Mouse (Mus musculus) thymus, adult 2 months (tissue): Measurements from ENCODE around the gene Lbhd2. TPM values are rescaled to one million over a fixed set of nuclear protein-coding genes. Genes with fewer than 3 reads are reported as not detected.

Experiments used
- DNase-seq: peaks from one replicate; pipeline ENCODE4 v3.0.0; 2021
- H3K27ac ChIP-seq: fragments of 200-500 bp; 2 replicates; pipeline ENCODE4 v1.5.1; 2012; ENCODE audit warnings: low read length, control low read depth; ENCODE audit not compliant: control insufficient read depth, insufficient read depth
- H3K27me3 ChIP-seq: fragments of 200-500 bp; 2 replicates; pipeline ENCODE4 v1.6.1; 2012; ENCODE audit warnings: mild to moderate bottlenecking, low read length, moderate library complexity, mixed read lengths; ENCODE audit not compliant: control insufficient read depth, insufficient read depth
- H3K36me3 ChIP-seq: fragments of 200-500 bp; 2 replicates; pipeline ENCODE4 v1.6.1; 2012; ENCODE audit warnings: mild to moderate bottlenecking, low read length, moderate library complexity; ENCODE audit not compliant: control insufficient read depth, insufficient read depth
- H3K4me1 ChIP-seq: fragments of 200-500 bp; replicated peaks from 2 replicates; pipeline ENCODE4 v1.6.1; 2012; ENCODE audit warnings: low read length; ENCODE audit not compliant: control insufficient read depth, insufficient read depth
- H3K4me3 ChIP-seq: fragments of 200-500 bp; 2 replicates; pipeline ENCODE4 v1.5.1; 2012; ENCODE audit warnings: mild to moderate bottlenecking, low read length, control low read depth, moderate library complexity; ENCODE audit not compliant: control insufficient read depth, insufficient read depth
- CTCF ChIP-seq: fragments of 200-500 bp; IDR thresholded peaks from 2 replicates; pipeline ENCODE4 v1.5.1; 2012; ENCODE audit warnings: mild to moderate bottlenecking, control low read depth, low read length, moderate library complexity, borderline replicate concordance; ENCODE audit not compliant: control insufficient read depth, poor library complexity, insufficient read depth; ENCODE audit errors: extremely low read depth
- POLR2A ChIP-seq: fragments of 200-500 bp; IDR thresholded peaks from 2 replicates; pipeline ENCODE4 v1.6.1; 2012; ENCODE audit warnings: mild to moderate bottlenecking, low read length, control low read depth, moderate library complexity; ENCODE audit not compliant: control insufficient read depth, poor library complexity, insufficient read depth; ENCODE audit errors: extremely low read depth
- WGBS: fragments of 180-500 bp; shearing (Covaris S2); methylation state at CpG from one replicate; pipeline ENCODE4 v1.1.7; 2018; 5-methylcytosine and 5-hydroxymethylcytosine counted together
- polyA plus RNA-seq: library from polyadenylated mRNA; depleted of rRNA; stranded (reverse); fragments of >200 nt; gene quantifications from 2 replicates; pipeline ENCODE4 v1.2.3, GENCODE M21; 2012

Gene Lbhd2
- polyA plus RNA-seq, 1 experiment: 1.9 TPM

- Histone ChIP-seq H3K36me3 (no peaks in the 10 kb centered on the region), H3K4me1 (no peaks in the 10 kb centered on the region), H3K27ac (no peak overlapping the region), H3K4me3 (0 out of 2 replicates have a peak overlapping the region, but pooled peaks have one; percentile 9), H3K27me3 (peaks cover 3% of the 10 kb centered on the region; the same call in 1 of the 2 replicates)
- 56% methylated on average over 15 of the region's 15 CpGs for whole genome bisulfite sequencing
- DNase-seq: no peak
- no peak for TF ChIP-seq CTCF
- no peak for TF ChIP-seq POLR2A
Observed at GRCm38 (mm10) chr12:111443011-111443870, 36.6 kb downstream of the Lbhd2 start.

GRCm38 (mm10) chr12:111443921-111444831 lies 37.6 kb downstream of the Lbhd2 start:
- Histone ChIP-seq H3K27me3 (peaks cover 3% of the 10 kb centered on the region; the same call in 1 of the 2 replicates), H3K4me1 (no peaks in the 10 kb centered on the region), H3K27ac (no peak overlapping the region), H3K4me3 (no peak overlapping the region), H3K36me3 (no peaks in the 10 kb centered on the region)
- WGBS: 63% methylated on average over 10 of the region's 10 CpGs
- TF ChIP-seq CTCF: no peak
- TF ChIP-seq POLR2A: no peak
- no peak for DNase-seq

- Histone ChIP-seq H3K27ac (no peak overlapping the region), H3K4me1 (no peaks in the 10 kb centered on the region), H3K4me3 (no peak overlapping the region), H3K27me3 (peaks cover 3% of the 10 kb centered on the region; the same call in 1 of the 2 replicates), H3K36me3 (no peaks in the 10 kb centered on the region)
- TF ChIP-seq POLR2A: no peak
- TF ChIP-seq CTCF: no peak
- no peak for DNase-seq
- WGBS: 34% methylated on average over 52 of the region's 52 CpGs
Observed at GRCm38 (mm10) chr12:111445161-111445889, 38.7 kb downstream of the Lbhd2 start.

GRCm38 (mm10) chr12:111445890-111446613 lies 39.4 kb downstream of the Lbhd2 start:
- H3K36me3 ChIP-seq: no peaks in the 10 kb centered on the region

GRCm38 (mm10) chr12:111446745-111447144 lies 40.1 kb downstream of the Lbhd2 start:
- peaks cover 3% of the 10 kb centered on the region; the same call in 1 of the 2 replicates for H3K27me3 ChIP-seq
- 92% methylated on average over 5 of the region's 5 CpGs for WGBS
- H3K36me3 ChIP-seq: no peaks in the 10 kb centered on the region
- TF ChIP-seq CTCF: no peak
- no peak for TF ChIP-seq POLR2A
- DNase-seq: no peak
- H3K27ac ChIP-seq: no peak overlapping the region
- no peaks in the 10 kb centered on the region for H3K4me1 ChIP-seq
- H3K4me3 ChIP-seq: no peak overlapping the region

More at GRCm38 (mm10) chr12:111445890-111446613, 39.4 kb downstream of the Lbhd2 start:
- TF ChIP-seq CTCF: no peak
- no peak for TF ChIP-seq POLR2A
- H3K27ac ChIP-seq: no peak overlapping the region
- H3K4me3 ChIP-seq: no peak overlapping the region
- WGBS: 60% methylated on average over 27 of the region's 27 CpGs
- peaks cover 3% of the 10 kb centered on the region; the same call in 1 of the 2 replicates for H3K27me3 ChIP-seq
- no peak for DNase-seq
- no peaks in the 10 kb centered on the region for H3K4me1 ChIP-seq
